Mouse (Mus musculus) ES-Bruce4 (cell line): ENCODE measurements around the gene Antxrl. TPM values are rescaled to one million over a fixed set of nuclear protein-coding genes. Genes with fewer than 3 reads are reported as not detected.

Experiments
- H3K27ac ChIP-seq: 2 replicates; pipeline ENCODE4 v1.5.1; 2012; ENCODE audit warnings: low read length, inconsistent platforms; ENCODE audit not compliant: insufficient read depth
- H3K27me3 ChIP-seq: 2 replicates; pipeline ENCODE4 v1.6.1; 2012; ENCODE audit warnings: mild to moderate bottlenecking, low read length, inconsistent platforms; ENCODE audit not compliant: control insufficient read depth, poor library complexity, insufficient read depth, severe bottlenecking
- H3K36me3 ChIP-seq: 2 replicates; pipeline ENCODE4 v1.6.1; 2012; ENCODE audit warnings: inconsistent platforms, mild to moderate bottlenecking, low read length, moderate library complexity; ENCODE audit not compliant: control insufficient read depth, poor library complexity, insufficient read depth, severe bottlenecking
- H3K4me1 ChIP-seq: one replicate; pipeline ENCODE4 v1.8.1; 2011; ENCODE audit warnings: low read length; ENCODE audit not compliant: control insufficient read depth, insufficient read depth
- H3K4me3 ChIP-seq: 2 replicates; pipeline ENCODE4 v1.5.1; 2011; ENCODE audit warnings: low read depth, mild to moderate bottlenecking, low read length
- H3K9ac ChIP-seq: 2 replicates; pipeline ENCODE4 v1.6.1; 2012; ENCODE audit warnings: low read depth, mild to moderate bottlenecking, inconsistent platforms; ENCODE audit not compliant: poor library complexity, severe bottlenecking
- H3K9me3 ChIP-seq: replicated peaks from 2 replicates; pipeline ENCODE4 v1.6.1; 2012; ENCODE audit warnings: mild to moderate bottlenecking, low read length, inconsistent platforms; ENCODE audit not compliant: control insufficient read depth, poor library complexity, insufficient read depth, severe bottlenecking
- CTCF ChIP-seq: IDR thresholded peaks from one replicate; pipeline ENCODE4 v1.8.1; 2011; ENCODE audit warnings: low read depth, low read length
- EP300 ChIP-seq: IDR thresholded peaks from 2 replicates; pipeline ENCODE4 v1.6.1; 2011; ENCODE audit warnings: low read depth, low read length; ENCODE audit not compliant: insufficient read depth
- POLR2A ChIP-seq: IDR thresholded peaks from one replicate; pipeline ENCODE4 v1.8.1; 2011; ENCODE audit warnings: low read length; ENCODE audit not compliant: insufficient read depth
- polyA plus RNA-seq: library from polyadenylated mRNA; stranded (reverse); fragments of >200 nt; gene quantifications from 2 replicates; pipeline ENCODE4 v1.2.4, GENCODE M21; 2011; ENCODE audit warnings: low read depth; ENCODE audit not compliant: missing spikeins, insufficient read depth, insufficient read length

Gene Antxrl
- polyA plus RNA-seq, 1 experiment: not detected

- no peaks in the 10 kb centered on the region for H3K4me1 ChIP-seq
- H3K9ac ChIP-seq: no peak overlapping the region
- no peaks in the 10 kb centered on the region for H3K27me3 ChIP-seq
- no peaks in the 10 kb centered on the region for H3K36me3 ChIP-seq
- no peak overlapping the region for H3K27ac ChIP-seq
- H3K9me3 ChIP-seq: no peaks in the 10 kb centered on the region
- TF ChIP-seq EP300: no peak
- TF ChIP-seq CTCF: no peak
- no peak for TF ChIP-seq POLR2A
- H3K4me3 ChIP-seq: no peak overlapping the region
These were observed 11.3 kb upstream of the Antxrl start for GRCm38 (mm10) chr14:34041241-34041640.

GRCm38 (mm10) chr14:34043341-34043740 lies 9.2 kb upstream of the Antxrl start:
- Histone ChIP-seq H3K9ac (no peak overlapping the region), H3K27me3 (no peaks in the 10 kb centered on the region), H3K9me3 (no peaks in the 10 kb centered on the region), H3K4me1 (no peaks in the 10 kb centered on the region), H3K27ac (no peak overlapping the region), H3K36me3 (no peaks in the 10 kb centered on the region), H3K4me3 (no peak overlapping the region)
- no peak for TF ChIP-seq CTCF
- no peak for TF ChIP-seq EP300
- no peak for TF ChIP-seq POLR2A

GRCm38 (mm10) chr14:34050101-34050779 lies 2.3 kb upstream of the Antxrl start:
- H3K27me3 ChIP-seq: no peaks in the 10 kb centered on the region
- TF ChIP-seq EP300 (no peak), CTCF (no peak)
- no peaks in the 10 kb centered on the region for H3K36me3 ChIP-seq
- H3K9ac ChIP-seq: no peak overlapping the region
- no peaks in the 10 kb centered on the region for H3K9me3 ChIP-seq
- no peak overlapping the region for H3K4me3 ChIP-seq
- no peaks in the 10 kb centered on the region for H3K4me1 ChIP-seq
- H3K27ac ChIP-seq: no peak overlapping the region

GRCm38 (mm10) chr14:34071665-34072064 lies 19.2 kb downstream of the Antxrl start:
- H3K9me3 ChIP-seq: no peaks in the 10 kb centered on the region
- H3K4me3 ChIP-seq: no peak overlapping the region
- H3K36me3 ChIP-seq: no peaks in the 10 kb centered on the region
- no peaks in the 10 kb centered on the region for H3K4me1 ChIP-seq
- H3K27ac ChIP-seq: no peak overlapping the region
- H3K9ac ChIP-seq: no peak overlapping the region
- H3K27me3 ChIP-seq: no peaks in the 10 kb centered on the region
- no peak for TF ChIP-seq POLR2A
- no peak for TF ChIP-seq CTCF

GRCm38 (mm10) chr14:34075346-34075745 lies 22.8 kb downstream of the Antxrl start:
- Histone ChIP-seq H3K9me3 (no peaks in the 10 kb centered on the region), H3K36me3 (no peaks in the 10 kb centered on the region), H3K27ac (no peak overlapping the region), H3K4me1 (no peaks in the 10 kb centered on the region), H3K9ac (no peak overlapping the region), H3K4me3 (no peak overlapping the region), H3K27me3 (no peaks in the 10 kb centered on the region)
- no peak for TF ChIP-seq POLR2A
- TF ChIP-seq CTCF: no peak
- TF ChIP-seq EP300: no peak

DNA sequence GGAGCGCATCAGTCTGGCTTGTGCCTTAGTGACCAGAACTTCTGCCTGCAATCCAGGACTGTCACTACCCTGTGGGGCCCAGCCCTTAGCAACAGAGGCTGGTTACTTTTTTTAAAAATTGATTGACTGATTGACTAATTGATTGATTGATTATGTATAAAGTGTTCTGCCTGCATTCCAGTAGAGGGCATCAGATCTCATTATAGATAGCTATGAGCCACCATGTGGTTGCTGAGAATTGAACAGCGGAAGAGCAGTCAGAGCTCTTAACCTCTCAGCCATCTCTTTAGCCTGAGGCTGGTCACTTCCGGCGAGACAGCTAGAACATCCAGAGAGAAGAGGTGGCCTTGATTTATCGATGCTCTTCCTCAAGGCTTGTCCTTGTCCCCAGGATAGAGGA lies 24.7 kb downstream of the Antxrl start:
- Histone ChIP-seq H3K9me3 (no peaks in the 10 kb centered on the region), H3K4me1 (no peaks in the 10 kb centered on the region), H3K27me3 (no peaks in the 10 kb centered on the region), H3K36me3 (no peaks in the 10 kb centered on the region), H3K9ac (no peak overlapping the region), H3K4me3 (no peak overlapping the region), H3K27ac (no peak overlapping the region)
- no peak for TF ChIP-seq EP300
- TF ChIP-seq POLR2A: no peak
- TF ChIP-seq CTCF: no peak
